Mouse (Mus musculus): Measurements from ENCODE around the gene Npc1l1. TPM values are rescaled to one million over a fixed set of nuclear protein-coding genes. Genes with fewer than 3 reads are reported as not detected.

Gene Npc1l1
- polyA plus RNA-seq, 1 experiment from 2014 or later, result not detected

GRCm38 (mm10) chr11:6180811-6181399 lies 49.0 kb downstream of the Npc1l1 start:
- no peak overlapping the region for H3K27ac ChIP-seq (ENCODE audit: poor library complexity, severe bottlenecking)
- ATAC-seq (ENCODE audit: insufficient number of reproducible peaks, low FRiP score), result no peak
- no peaks in the 10 kb centered on the region for H3K36me3 ChIP-seq
- H3K4me2 ChIP-seq, result no peak overlapping the region
- WGBS, result 61% methylated on average over 6 of the region's 6 CpGs
- peaks cover 41% of the 10 kb centered on the region for H3K4me1 ChIP-seq (replicated peaks)
- H3K27me3 ChIP-seq (replicated peaks), result no peaks in the 10 kb centered on the region
- no peaks in the 10 kb centered on the region for H3K9me3 ChIP-seq (replicated peaks)
- no peak overlapping the region for H3K9ac ChIP-seq
- no peak overlapping the region for H3K4me3 ChIP-seq

GRCm38 (mm10) chr11:6179194-6179593 lies 50.7 kb downstream of the Npc1l1 start:
- 0 out of 2 replicates have a peak overlapping the region, but pooled peaks have one; percentile 24 for H3K9ac ChIP-seq
- H3K36me3 ChIP-seq, result no peaks in the 10 kb centered on the region
- peaks cover 51% of the 10 kb centered on the region for H3K4me1 ChIP-seq (replicated peaks)
- H3K27ac ChIP-seq (ENCODE audit: poor library complexity, severe bottlenecking), result peak overlapping the region; percentile 41; the same call in 1 of the 2 replicates
- 27% methylated on average over 8 of the region's 8 CpGs for WGBS
- no peak for ATAC-seq (ENCODE audit: insufficient number of reproducible peaks, low FRiP score)
- H3K27me3 ChIP-seq (replicated peaks), result no peaks in the 10 kb centered on the region
- no peaks in the 10 kb centered on the region for H3K9me3 ChIP-seq (replicated peaks)
- H3K4me3 ChIP-seq, result no peak overlapping the region
- H3K4me2 ChIP-seq, result no peak overlapping the region

GRCm38 (mm10) chr11:6178673-6179166 lies 51.2 kb downstream of the Npc1l1 start:
- 26% methylated on average over 2 of the region's 2 CpGs for WGBS
- Histone ChIP-seq H3K4me2 (no peak overlapping the region), H3K4me1 (replicated peaks) (peaks cover 52% of the 10 kb centered on the region), H3K9me3 (replicated peaks) (no peaks in the 10 kb centered on the region), H3K27me3 (replicated peaks) (no peaks in the 10 kb centered on the region), H3K27ac (ENCODE audit: poor library complexity, severe bottlenecking) (peak overlapping the region; percentile 41), H3K9ac (0 out of 2 replicates have a peak overlapping the region, but pooled peaks have one; percentile 5), H3K36me3 (no peaks in the 10 kb centered on the region), H3K4me3 (no peak overlapping the region)
- no peak for ATAC-seq (ENCODE audit: insufficient number of reproducible peaks, low FRiP score)

GRCm38 (mm10) chr11:6177781-6178420 lies 52.0 kb downstream of the Npc1l1 start:
- no peaks in the 10 kb centered on the region for H3K36me3 ChIP-seq
- ATAC-seq (ENCODE audit: insufficient number of reproducible peaks, low FRiP score), result no peak
- no peaks in the 10 kb centered on the region for H3K27me3 ChIP-seq (replicated peaks)
- WGBS, result 73% methylated on average over 8 of the region's 8 CpGs
- H3K4me3 ChIP-seq, result no peak overlapping the region
- H3K9ac ChIP-seq, result no peak overlapping the region
- H3K27ac ChIP-seq (ENCODE audit: poor library complexity, severe bottlenecking), result no peak overlapping the region
- H3K4me2 ChIP-seq, result no peak overlapping the region
- no peaks in the 10 kb centered on the region for H3K9me3 ChIP-seq (replicated peaks)
- H3K4me1 ChIP-seq (replicated peaks), result peaks cover 52% of the 10 kb centered on the region

- H3K27ac ChIP-seq (ENCODE audit: poor library complexity, severe bottlenecking), result peak overlapping the region; percentile 74; the same call in 1 of the 2 replicates
- no peaks in the 10 kb centered on the region for H3K36me3 ChIP-seq
- no peaks in the 10 kb centered on the region for H3K27me3 ChIP-seq (replicated peaks)
- H3K9ac ChIP-seq, result no peak overlapping the region
- peaks cover 48% of the 10 kb centered on the region for H3K4me1 ChIP-seq (replicated peaks)
- ATAC-seq (ENCODE audit: insufficient number of reproducible peaks, low FRiP score), result no peak
- no peak overlapping the region for H3K4me2 ChIP-seq
- WGBS, result 25% methylated on average over 1 of the region's 1 CpGs
- no peaks in the 10 kb centered on the region for H3K9me3 ChIP-seq (replicated peaks)
- no peak overlapping the region for H3K4me3 ChIP-seq
These were observed 54.4 kb downstream of the Npc1l1 start for GRCm38 (mm10) chr11:6175506-6175905.

GRCm38 (mm10) chr11:6174719-6175118 lies 55.2 kb downstream of the Npc1l1 start:
- H3K4me1 ChIP-seq (replicated peaks), result peaks cover 43% of the 10 kb centered on the region
- peak; percentile 68 for ATAC-seq (ENCODE audit: insufficient number of reproducible peaks, low FRiP score)
- H3K27me3 ChIP-seq (replicated peaks), result no peaks in the 10 kb centered on the region
- no peaks in the 10 kb centered on the region for H3K9me3 ChIP-seq (replicated peaks)
- peak overlapping the region; percentile 74 for H3K27ac ChIP-seq (ENCODE audit: poor library complexity, severe bottlenecking)
- no peak overlapping the region for H3K9ac ChIP-seq
- WGBS, result 18% methylated on average over 7 of the region's 7 CpGs
- no peaks in the 10 kb centered on the region for H3K36me3 ChIP-seq
- H3K4me3 ChIP-seq, result no peak overlapping the region
- H3K4me2 ChIP-seq, result peak overlapping the region; percentile 47

GRCm38 (mm10) chr11:6169041-6169663 lies 60.8 kb downstream of the Npc1l1 start:
- Histone ChIP-seq H3K9ac (0 out of 2 replicates have a peak overlapping the region, but pooled peaks have one; percentile 18), H3K27me3 (replicated peaks) (no peaks in the 10 kb centered on the region), H3K27ac (ENCODE audit: poor library complexity, severe bottlenecking) (no peak overlapping the region), H3K4me1 (replicated peaks) (peaks cover 15% of the 10 kb centered on the region), H3K4me3 (no peak overlapping the region), H3K4me2 (no peak overlapping the region), H3K36me3 (no peaks in the 10 kb centered on the region), H3K9me3 (replicated peaks) (no peaks in the 10 kb centered on the region)
- WGBS, result 72% methylated on average over 2 of the region's 2 CpGs
- no peak for ATAC-seq (ENCODE audit: insufficient number of reproducible peaks, low FRiP score)

GRCm38 (mm10) chr11:6166351-6166750 lies 63.6 kb downstream of the Npc1l1 start:
- Histone ChIP-seq H3K9me3 (replicated peaks) (no peaks in the 10 kb centered on the region), H3K4me1 (replicated peaks) (peaks cover 14% of the 10 kb centered on the region; the same call in 1 of the 2 replicates), H3K9ac (no peak overlapping the region), H3K27me3 (replicated peaks) (no peaks in the 10 kb centered on the region), H3K4me3 (no peak overlapping the region), H3K4me2 (no peak overlapping the region), H3K36me3 (no peaks in the 10 kb centered on the region), H3K27ac (ENCODE audit: poor library complexity, severe bottlenecking) (no peak overlapping the region)
- WGBS, result 92% methylated on average over 12 of the region's 12 CpGs
- no peak for ATAC-seq (ENCODE audit: insufficient number of reproducible peaks, low FRiP score)

GRCm38 (mm10) chr11:6165391-6166081 lies 64.4 kb downstream of the Npc1l1 start:
- H3K9me3 ChIP-seq (replicated peaks), result no peaks in the 10 kb centered on the region
- H3K4me2 ChIP-seq, result no peak overlapping the region
- H3K4me1 ChIP-seq (replicated peaks), result peaks cover 18% of the 10 kb centered on the region
- H3K36me3 ChIP-seq, result no peaks in the 10 kb centered on the region
- no peaks in the 10 kb centered on the region for H3K27me3 ChIP-seq (replicated peaks)
- 91% methylated on average over 7 of the region's 7 CpGs for WGBS
- no peak overlapping the region for H3K9ac ChIP-seq
- H3K4me3 ChIP-seq, result no peak overlapping the region
- ATAC-seq (ENCODE audit: insufficient number of reproducible peaks, low FRiP score), result no peak
- no peak overlapping the region for H3K27ac ChIP-seq (ENCODE audit: poor library complexity, severe bottlenecking)

- H3K4me1 ChIP-seq (replicated peaks), result peaks cover 25% of the 10 kb centered on the region
- no peaks in the 10 kb centered on the region for H3K9me3 ChIP-seq (replicated peaks)
- no peak for ATAC-seq (ENCODE audit: insufficient number of reproducible peaks, low FRiP score)
- H3K4me2 ChIP-seq, result no peak overlapping the region
- H3K9ac ChIP-seq, result no peak overlapping the region
- no peaks in the 10 kb centered on the region for H3K36me3 ChIP-seq
- H3K4me3 ChIP-seq, result no peak overlapping the region
- no peaks in the 10 kb centered on the region for H3K27me3 ChIP-seq (replicated peaks)
- no peak overlapping the region for H3K27ac ChIP-seq (ENCODE audit: poor library complexity, severe bottlenecking)
- 92% methylated on average over 7 of the region's 7 CpGs for WGBS
These were observed 65.2 kb downstream of the Npc1l1 start for GRCm38 (mm10) chr11:6164781-6165180.

GRCm38 (mm10) chr11:6163706-6164105 lies 66.2 kb downstream of the Npc1l1 start:
- no peak overlapping the region for H3K27ac ChIP-seq (ENCODE audit: poor library complexity, severe bottlenecking)
- H3K4me1 ChIP-seq (replicated peaks), result peaks cover 27% of the 10 kb centered on the region
- H3K9ac ChIP-seq, result no peak overlapping the region
- WGBS, result 86% methylated on average over 12 of the region's 12 CpGs
- H3K4me2 ChIP-seq, result no peak overlapping the region
- no peak for ATAC-seq (ENCODE audit: insufficient number of reproducible peaks, low FRiP score)
- no peaks in the 10 kb centered on the region for H3K36me3 ChIP-seq
- H3K9me3 ChIP-seq (replicated peaks), result no peaks in the 10 kb centered on the region
- H3K4me3 ChIP-seq, result no peak overlapping the region
- H3K27me3 ChIP-seq (replicated peaks), result no peaks in the 10 kb centered on the region
